23 mouse cellular contexts compared by ENCODE assay signal in the genomic region with DNA sequence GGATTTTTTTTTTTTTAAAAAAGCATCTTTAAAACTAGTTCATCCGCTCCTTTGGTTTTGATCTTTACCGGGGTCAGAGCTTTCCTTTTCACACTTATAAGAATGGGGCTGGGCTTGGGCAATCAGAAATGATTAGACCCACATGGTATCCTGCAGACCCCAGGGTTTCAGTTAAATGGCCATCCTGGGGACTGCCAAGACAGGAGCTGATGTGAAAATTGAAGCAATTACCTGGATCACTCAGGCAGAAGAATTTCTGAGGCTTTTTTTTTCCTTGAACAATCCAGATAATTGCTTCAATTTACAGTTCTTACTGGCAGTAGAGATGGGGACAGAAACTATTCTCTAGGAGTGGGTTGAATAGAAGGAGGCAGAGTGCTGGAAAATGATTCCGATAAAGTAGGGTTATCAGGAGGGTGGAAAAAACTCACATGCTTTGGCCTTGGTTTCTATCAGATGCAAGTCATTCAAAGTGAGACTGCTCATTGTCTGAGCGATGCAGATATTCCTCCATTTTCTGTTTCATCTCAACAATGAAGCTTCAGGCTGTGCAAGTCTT. TPM values are rescaled to one million over a fixed set of nuclear protein-coding genes. Genes with fewer than 3 reads are reported as not detected.
A peak's percentile ranks its signal among the peaks of the same experiment; 100 is the strongest.
DNase-seq lines count a peak whose midpoint lies in the region; ATAC-seq and TF ChIP-seq lines count a peak whose summit lies in the region.
"Had no signal": no experiment of that assay in that cellular context is flagged by ENCODE, and none has a peak within 500 bp of the region (broad histone marks: within the 10 kb centered on the region; RNA-seq: fewer than 3 reads in every experiment).

No protein-coding gene starts in this region.

- H3K4me1 ChIP-seq in midbrain, embryonic 11.5 days (ENCODE audit: control insufficient read depth, insufficient read depth, low read length): no peaks in the 10 kb centered on the region
- H3K4me1 ChIP-seq in midbrain, postnatal 0 days (ENCODE audit: insufficient read depth, low read length): no peaks in the 10 kb centered on the region
- H3K4me1 ChIP-seq in forebrain, embryonic 11.5 days (replicated peaks; ENCODE audit: control insufficient read depth, insufficient read depth, low read length): peaks cover 2% of the 10 kb centered on the region; the same call in 1 of the 2 replicates
- H3K4me1 ChIP-seq in forebrain, postnatal 0 days (ENCODE audit: insufficient read depth): no peaks in the 10 kb centered on the region
- H3K4me1 ChIP-seq: embryonic facial prominence, embryonic 12.5 days; heart, embryonic 15.5 days; intestine, embryonic 15.5 days; kidney, embryonic 15.5 days; liver, embryonic 12.5 days had no signal

- H3K27me3 ChIP-seq in midbrain, embryonic 11.5 days (ENCODE audit: control insufficient read depth, insufficient read depth, low read length): no peaks in the 10 kb centered on the region
- H3K27me3 ChIP-seq in midbrain, postnatal 0 days (ENCODE audit: insufficient read depth, low read length): no peaks in the 10 kb centered on the region
- H3K27me3 ChIP-seq in forebrain, embryonic 11.5 days (ENCODE audit: control insufficient read depth, insufficient read depth, low read length): no peaks in the 10 kb centered on the region
- H3K27me3 ChIP-seq in forebrain, postnatal 0 days (ENCODE audit: insufficient read depth, low read length): no peaks in the 10 kb centered on the region
- H3K27me3 ChIP-seq: embryonic facial prominence, embryonic 12.5 days; heart, embryonic 15.5 days; intestine, embryonic 15.5 days; kidney, embryonic 15.5 days; limb, embryonic 12.5 days; liver, embryonic 12.5 days; Patski had no signal

- no peak for TF ChIP-seq CTCF in midbrain, postnatal 0 days (IDR thresholded peaks at IDR 0.05)
- TF ChIP-seq CTCF in forebrain, postnatal 0 days (IDR thresholded peaks at IDR 0.05; ENCODE audit: low read depth): no peak

- intact Hi-C loops in left cerebral cortex, postnatal 36 days (cut with DNase I): no loop called here
- intact Hi-C loops in left cerebral cortex, postnatal 10 days (cut with DNase I): no loop called here

- peak; percentile 23 for DNase-seq in midbrain, embryonic 11.5 days (ENCODE audit: low spot score, missing footprints)
- DNase-seq in midbrain, postnatal 0 days (ENCODE audit: low spot score): no peak
- DNase-seq in forebrain, embryonic 11.5 days (ENCODE audit: low spot score): no peak
- no peak for DNase-seq in forebrain, postnatal 0 days
- no peak for DNase-seq in adrenal gland, adult 8-10 months
- DNase-seq in left cerebral cortex, postnatal 36 days (ENCODE audit: low spot score in 2 of 2): no peak
- DNase-seq in left cerebral cortex, postnatal 10 days (ENCODE audit: extremely low spot score in 1 of 2, low spot score in 2 of 2): no peak
- DNase-seq: adrenal gland, postnatal 14 days; cerebellum, adult 11 months; gastrocnemius, postnatal 14 days; kidney, postnatal 4 days; layer of hippocampus, adult 9-11 months; lung, embryonic 14.5 days; lung, postnatal 4 days; thymus, adult 2 months had no signal

- WGBS in midbrain, embryonic 11.5 days: 84% methylated on average over 4 of the region's 4 CpGs
- 71% methylated on average over 4 of the region's 4 CpGs for WGBS in midbrain, postnatal 0 days
- 24% methylated on average over 4 of the region's 4 CpGs for whole genome bisulfite sequencing in forebrain, embryonic 11.5 days
- 30% methylated on average over 4 of the region's 4 CpGs for WGBS in forebrain, postnatal 0 days

- ATAC-seq in midbrain, embryonic 11.5 days (ENCODE audit: low FRiP score): no peak
- ATAC-seq in midbrain, postnatal 0 days (ENCODE audit: low FRiP score): no peak
- ATAC-seq in forebrain, embryonic 11.5 days (replicated peaks; ENCODE audit: low FRiP score): peak; percentile 93
- peak; percentile 66 for ATAC-seq in forebrain, postnatal 0 days
- ATAC-seq: intestine, embryonic 15.5 days; liver, embryonic 12.5 days; Patski had no signal

- no peak overlapping the region for H3K4me3 ChIP-seq in midbrain, embryonic 11.5 days (ENCODE audit: low read depth, low read length)
- no peak overlapping the region for H3K4me3 ChIP-seq in midbrain, postnatal 0 days (ENCODE audit: low read depth, low read length)
- no peak overlapping the region for H3K4me3 ChIP-seq in forebrain, embryonic 11.5 days (ENCODE audit: low read depth, low read length)
- H3K4me3 ChIP-seq in forebrain, postnatal 0 days (ENCODE audit: low read depth, low read length): no peak overlapping the region
- H3K4me3 ChIP-seq: embryonic facial prominence, embryonic 12.5 days; erythroblast, embryonic 14.5 days; heart, embryonic 15.5 days; intestine, embryonic 15.5 days; kidney, embryonic 15.5 days; limb, embryonic 12.5 days; liver, embryonic 12.5 days had no signal

- no peak overlapping the region for H3K9ac ChIP-seq in midbrain, embryonic 11.5 days (ENCODE audit: low read length)
- no peak overlapping the region for H3K9ac ChIP-seq in midbrain, postnatal 0 days (replicated peaks; ENCODE audit: low read length, poor library complexity, severe bottlenecking)
- no peak overlapping the region for H3K9ac ChIP-seq in forebrain, embryonic 11.5 days (ENCODE audit: low read length)
- no peak overlapping the region for H3K9ac ChIP-seq in forebrain, postnatal 0 days
- H3K9ac ChIP-seq: embryonic facial prominence, embryonic 12.5 days; heart, embryonic 15.5 days; intestine, embryonic 15.5 days; kidney, embryonic 15.5 days; limb, embryonic 12.5 days; liver, embryonic 12.5 days; lung, embryonic 14.5 days had no signal

- no peaks in the 10 kb centered on the region for H3K36me3 ChIP-seq in midbrain, embryonic 11.5 days (ENCODE audit: control insufficient read depth, insufficient read depth, low read length)
- H3K36me3 ChIP-seq in midbrain, postnatal 0 days (ENCODE audit: insufficient read depth, low read length): no peaks in the 10 kb centered on the region
- no peaks in the 10 kb centered on the region for H3K36me3 ChIP-seq in forebrain, embryonic 11.5 days (ENCODE audit: control insufficient read depth, insufficient read depth, low read length)
- no peaks in the 10 kb centered on the region for H3K36me3 ChIP-seq in forebrain, postnatal 0 days (ENCODE audit: insufficient read depth)
- H3K36me3 ChIP-seq: embryonic facial prominence, embryonic 12.5 days; heart, embryonic 15.5 days; intestine, embryonic 15.5 days; kidney, embryonic 15.5 days; limb, embryonic 12.5 days; liver, embryonic 12.5 days had no signal

- no peak overlapping the region for H3K27ac ChIP-seq in midbrain, embryonic 11.5 days (ENCODE audit: low read depth, low read length)
- no peak overlapping the region for H3K27ac ChIP-seq in midbrain, postnatal 0 days (ENCODE audit: low read depth, low read length)
- peak overlapping the region; percentile 76 for H3K27ac ChIP-seq in forebrain, embryonic 11.5 days (ENCODE audit: low read depth, low read length)
- 0 out of 2 replicates have a peak overlapping the region, but pooled peaks have one; percentile 21 for H3K27ac ChIP-seq in forebrain, postnatal 0 days (ENCODE audit: low read depth, low read length)
- H3K27ac ChIP-seq: embryonic facial prominence, embryonic 12.5 days; heart, embryonic 15.5 days; intestine, embryonic 15.5 days; kidney, embryonic 15.5 days; limb, embryonic 12.5 days; liver, embryonic 12.5 days had no signal

- H3K9me3 ChIP-seq in midbrain, embryonic 11.5 days (ENCODE audit: control insufficient read depth, low read length): no peaks in the 10 kb centered on the region
- H3K9me3 ChIP-seq in midbrain, postnatal 0 days (ENCODE audit: low read length): no peaks in the 10 kb centered on the region
- H3K9me3 ChIP-seq in forebrain, embryonic 11.5 days (ENCODE audit: control insufficient read depth, low read length): no peaks in the 10 kb centered on the region
- H3K9me3 ChIP-seq in forebrain, postnatal 0 days (ENCODE audit: low read length): no peaks in the 10 kb centered on the region
- H3K9me3 ChIP-seq: embryonic facial prominence, embryonic 12.5 days; heart, embryonic 15.5 days; intestine, embryonic 15.5 days; kidney, embryonic 15.5 days; limb, embryonic 12.5 days; liver, embryonic 12.5 days had no signal

- H3K4me2 ChIP-seq in midbrain, embryonic 11.5 days: no peak overlapping the region
- no peak overlapping the region for H3K4me2 ChIP-seq in midbrain, postnatal 0 days (ENCODE audit: low read depth, low read length, poor library complexity, severe bottlenecking)
- H3K4me2 ChIP-seq in forebrain, embryonic 11.5 days (ENCODE audit: low read depth, low read length, severe bottlenecking): peak overlapping the region; percentile 3; the same call in 1 of the 2 replicates
- no peak overlapping the region for H3K4me2 ChIP-seq in forebrain, postnatal 0 days (ENCODE audit: low read depth)
- H3K4me2 ChIP-seq: embryonic facial prominence, embryonic 12.5 days; heart, embryonic 15.5 days; intestine, embryonic 15.5 days; kidney, embryonic 15.5 days; limb, embryonic 12.5 days; liver, embryonic 12.5 days; lung, embryonic 14.5 days had no signal

RNA-seq across cellular contexts. Expression of a gene that starts 16.2 kb away (rescaled TPM):
- polyA plus RNA-seq in midbrain, embryonic 11.5 days (2014; fragmentation: Nextera tagmentation; extraction: Ambion mirVana): 96.2 and 96.4 TPM in 2 replicates
- 328 and 412 TPM in 2 replicates for total RNA-seq in midbrain, postnatal 0 days (2014; rRNA removed)
- 159 and 170 TPM in 2 replicates for polyA plus RNA-seq in midbrain, postnatal 0 days (2015; fragmentation: Nextera tagmentation; extraction: Ambion mirVana)
- 88.9 and 90.1 TPM in 2 replicates for polyA plus RNA-seq in forebrain, embryonic 11.5 days (2014; fragmentation: Nextera tagmentation; extraction: Ambion mirVana)
- 349 and 408 TPM in 2 replicates for total RNA-seq in forebrain, postnatal 0 days (2014; rRNA removed)
- 112 and 163 TPM in 2 replicates for polyA plus RNA-seq in forebrain, postnatal 0 days (2015; fragmentation: Nextera tagmentation; extraction: Ambion mirVana)
- 10 to 100 TPM; 10.0 to 17.4 (median 13.4) TPM for total RNA-seq in adrenal gland, adult 8-10 months (2022)
- total RNA-seq in left cerebral cortex, postnatal 36 days (2021): 100 to 1,000 TPM; 591 to 630 TPM
- 100 to 1,000 TPM; 531 to 546 TPM for total RNA-seq in left cerebral cortex, postnatal 10 days (2021)
- polyA plus RNA-seq: erythroblast, embryonic 14.5 days had no signal

Comparison
In these comparisons a context has a peak if more than half of its experiments do, and no peak if none do; other contexts are left out.
1. ATAC-seq: peak in forebrain, embryonic 11.5 days (single experiment) and forebrain, postnatal 0 days (single experiment); none in midbrain, embryonic 11.5 days (single experiment) and midbrain, postnatal 0 days (single experiment).
2. H3K27ac ChIP-seq: peak in forebrain, embryonic 11.5 days (single experiment) and forebrain, postnatal 0 days (single experiment); none in midbrain, embryonic 11.5 days (single experiment) and midbrain, postnatal 0 days (single experiment).
3. RNA of a gene that starts 16.2 kb away (total RNA-seq): 591 to 630 TPM in left cerebral cortex, postnatal 36 days, 531 to 546 TPM in left cerebral cortex, postnatal 10 days, 349 to 408 TPM in forebrain, postnatal 0 days and 328 to 412 TPM in midbrain, postnatal 0 days; 10.0 to 17.4 TPM in adrenal gland, adult 8-10 months; every median in the first group is over 10 times any median in the second.